Mouse (Mus musculus) liver, embryonic 11.5 days (tissue): Measurements from ENCODE around the gene Id3. TPM values are rescaled to one million over a fixed set of nuclear protein-coding genes. Genes with fewer than 3 reads are reported as not detected.

Experiments used
- ATAC-seq: fragments of 200-750 bp; cut with Nextera tagmentation; replicated peaks from 2 replicates; pipeline ENCODE4 v1.8.0; 2017; ENCODE audit warnings: moderate number of reproducible peaks, mild to moderate bottlenecking, moderate TSS enrichment, moderate library complexity; ENCODE audit not compliant: low FRiP score
- DNase-seq: peaks from one replicate; pipeline ENCODE4 v3.0.0-alpha.2; 2017; ENCODE audit warnings: low spot score
- H3K27ac ChIP-seq: fragments of 300-500 bp; sonication (generic); 2 replicates; pipeline ENCODE4 v1.5.1; 2014; ENCODE audit warnings: mild to moderate bottlenecking, low read depth, low read length, control low read depth
- H3K27me3 ChIP-seq: fragments of 300-500 bp; sonication (generic); replicated peaks from 2 replicates; pipeline ENCODE4 v1.6.1; 2014; ENCODE audit warnings: low read length, mixed read lengths; ENCODE audit not compliant: control insufficient read depth, insufficient read depth
- H3K36me3 ChIP-seq: fragments of 300-500 bp; sonication (generic); 2 replicates; pipeline ENCODE4 v1.6.1; 2014; ENCODE audit warnings: mild to moderate bottlenecking, low read length, moderate library complexity, mixed read lengths; ENCODE audit not compliant: control insufficient read depth, insufficient read depth
- H3K4me1 ChIP-seq: fragments of 300-500 bp; sonication (generic); replicated peaks from 2 replicates; pipeline ENCODE4 v1.6.1; 2014; ENCODE audit warnings: low read length, mixed read lengths; ENCODE audit not compliant: control insufficient read depth, insufficient read depth
- H3K4me2 ChIP-seq: fragments of 300-500 bp; sonication (generic); 2 replicates; pipeline ENCODE4 v1.6.1; 2014; ENCODE audit warnings: mild to moderate bottlenecking, control low read depth, moderate library complexity
- H3K4me3 ChIP-seq: fragments of 300-500 bp; sonication (generic); 2 replicates; pipeline ENCODE4 v1.5.1; 2014; ENCODE audit warnings: low read depth, low read length, control low read depth
- H3K9ac ChIP-seq: fragments of 300-500 bp; sonication (generic); 2 replicates; pipeline ENCODE4 v1.6.1; 2014; ENCODE audit warnings: low read depth, low read length, control low read depth
- H3K9me3 ChIP-seq: fragments of 300-500 bp; sonication (generic); 2 replicates; pipeline ENCODE4 v1.6.1; 2016; ENCODE audit warnings: low read length, inconsistent platforms, mixed read lengths; ENCODE audit not compliant: control insufficient read depth
- WGBS: fragments of 180-500 bp; shearing (Covaris S2); extraction: QIAGEN DNeasy Blood & Tissue Kit; methylation state at CpG from one replicate; pipeline ENCODE4 v1.1.7; 2014; 5-methylcytosine and 5-hydroxymethylcytosine counted together
- polyA plus RNA-seq: library from polyadenylated mRNA; unstranded; fragments of >200 nt; fragmentation: Nextera tagmentation; extraction: Ambion mirVana; gene quantifications from 2 replicates; pipeline ENCODE4 v1.2.1, GENCODE M21; 2014

The Id3 gene
- polyA plus RNA-seq, 1 experiment from 2014 or later: 200 TPM

GRCm38 (mm10) chr4:136104590-136105337 is 38.5 kb upstream of the Id3 start:
- DNase-seq: no peak
- H3K4me3 ChIP-seq: no peak overlapping the region
- ATAC-seq: no peak
- WGBS: 19% methylated on average over 18 of the region's 18 CpGs
- H3K27ac ChIP-seq: no peak overlapping the region; the same call in 1 of the 2 replicates
- no peaks in the 10 kb centered on the region for H3K9me3 ChIP-seq
- H3K4me1 ChIP-seq: peaks cover 6% of the 10 kb centered on the region
- peak overlapping the region; percentile 33 for H3K4me2 ChIP-seq
- peaks cover 13% of the 10 kb centered on the region for H3K27me3 ChIP-seq
- no peaks in the 10 kb centered on the region for H3K36me3 ChIP-seq
- H3K9ac ChIP-seq: no peak overlapping the region

DNA sequence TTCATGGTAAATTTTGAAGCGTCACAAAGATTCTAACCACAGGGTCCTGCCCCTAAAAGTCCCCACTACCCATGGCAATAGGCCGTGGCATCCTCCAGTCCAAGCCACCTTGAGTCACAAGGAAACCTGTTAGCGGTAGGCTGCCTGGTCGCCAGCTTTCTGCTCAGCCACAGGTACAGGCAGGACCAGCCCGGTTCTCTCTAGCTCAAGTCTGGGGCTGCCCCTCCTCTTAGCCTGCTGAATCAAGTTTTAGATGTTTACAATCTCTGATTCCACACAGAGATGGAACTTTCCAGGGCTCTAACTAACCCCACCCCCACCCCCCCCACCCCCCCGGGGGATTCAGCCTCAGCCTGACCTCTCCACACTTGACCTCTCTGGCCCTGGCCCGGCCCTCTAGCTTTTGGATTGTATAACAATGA is 36.4 kb upstream of the Id3 start:
- Histone ChIP-seq H3K4me2 (no peak overlapping the region), H3K9me3 (no peaks in the 10 kb centered on the region), H3K36me3 (no peaks in the 10 kb centered on the region), H3K27ac (no peak overlapping the region), H3K4me1 (peaks cover 6% of the 10 kb centered on the region), H3K27me3 (peaks cover 13% of the 10 kb centered on the region), H3K9ac (no peak overlapping the region), H3K4me3 (no peak overlapping the region)
- 55% methylated on average over 7 of the region's 7 CpGs for WGBS
- no peak for ATAC-seq
- no peak for DNase-seq

DNA sequence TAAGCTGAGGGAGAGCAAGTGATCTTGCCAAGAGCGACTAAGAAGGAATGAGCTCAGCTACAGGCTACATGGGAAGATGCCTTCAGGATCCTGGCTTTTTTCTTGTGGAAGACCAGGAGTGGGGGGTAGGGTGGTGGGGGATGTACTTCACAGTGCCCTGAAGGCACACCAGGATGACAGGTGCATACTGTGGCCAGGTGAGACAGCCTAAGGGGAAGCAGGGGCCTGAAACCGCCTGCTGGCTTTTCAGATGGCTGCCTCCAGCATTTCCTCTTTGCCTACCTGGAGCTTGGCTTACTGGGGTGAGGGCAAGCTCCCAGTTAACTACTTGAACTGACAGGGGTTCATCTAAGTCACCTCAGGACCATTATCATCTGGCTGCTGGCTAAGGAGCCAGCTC is 34.1 kb upstream of the Id3 start:
- H3K4me1 ChIP-seq: peaks cover 6% of the 10 kb centered on the region
- ATAC-seq (no peak), DNase-seq (no peak)
- H3K27ac ChIP-seq: no peak overlapping the region
- no peak overlapping the region for H3K9ac ChIP-seq
- no peak overlapping the region for H3K4me3 ChIP-seq
- no peaks in the 10 kb centered on the region for H3K36me3 ChIP-seq
- H3K9me3 ChIP-seq: no peaks in the 10 kb centered on the region
- WGBS: 78% methylated on average over 2 of the region's 2 CpGs
- peaks cover 11% of the 10 kb centered on the region for H3K27me3 ChIP-seq
- H3K4me2 ChIP-seq: no peak overlapping the region

DNA sequence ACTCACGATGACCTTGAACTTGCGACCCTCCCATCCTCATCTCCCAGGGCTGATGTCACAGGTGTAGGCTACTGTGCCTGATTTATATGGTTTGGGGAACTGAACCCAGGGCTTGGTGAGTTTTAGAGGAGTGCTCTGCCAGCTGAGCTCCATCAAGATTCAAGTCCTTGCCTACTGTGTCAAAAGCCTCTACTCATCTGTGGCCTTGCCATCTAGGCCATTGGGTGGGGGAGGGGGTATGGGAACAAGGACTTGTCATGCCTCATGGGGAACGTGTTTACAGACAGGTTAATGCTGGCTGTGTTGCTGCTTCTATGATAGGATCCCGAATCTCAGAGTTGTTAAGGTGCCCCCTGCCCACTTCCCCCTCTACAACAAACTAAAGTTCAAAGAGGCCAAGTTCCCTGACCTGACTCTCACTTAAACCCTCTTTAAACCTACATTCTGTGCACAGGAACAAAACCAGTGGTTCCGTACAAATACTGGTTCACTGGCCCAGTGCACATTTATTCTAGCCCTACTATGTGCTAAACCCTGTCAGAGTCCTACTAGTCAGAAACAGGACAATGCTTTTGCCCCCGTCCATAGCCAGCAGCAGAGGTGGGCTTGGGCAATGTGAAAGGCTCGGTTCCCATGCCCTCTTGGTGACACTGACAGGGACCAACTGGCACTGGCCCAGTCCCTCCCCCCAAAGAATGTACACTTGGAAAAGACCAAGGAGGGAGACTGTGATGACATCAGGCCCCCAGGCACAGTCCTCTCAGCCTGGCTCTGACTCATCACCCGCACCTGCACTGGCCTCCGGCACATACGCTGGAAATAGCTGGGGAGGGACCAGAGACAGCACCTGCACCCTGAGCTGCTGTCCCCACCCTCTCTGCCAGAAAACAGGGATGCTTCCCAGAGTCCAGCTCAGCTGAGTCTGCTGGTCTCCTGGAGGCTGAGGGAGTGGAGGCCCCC is 33.1 kb upstream of the Id3 start:
- H3K27me3 ChIP-seq: peaks cover 4% of the 10 kb centered on the region
- H3K36me3 ChIP-seq: no peaks in the 10 kb centered on the region
- no peak overlapping the region for H3K4me3 ChIP-seq
- no peak overlapping the region for H3K4me2 ChIP-seq
- WGBS: 71% methylated on average over 10 of the region's 10 CpGs
- H3K27ac ChIP-seq: no peak overlapping the region
- peaks cover under 1% of the 10 kb centered on the region for H3K4me1 ChIP-seq
- H3K9me3 ChIP-seq: no peaks in the 10 kb centered on the region
- ATAC-seq (no peak), DNase-seq (no peak)
- no peak overlapping the region for H3K9ac ChIP-seq

DNA sequence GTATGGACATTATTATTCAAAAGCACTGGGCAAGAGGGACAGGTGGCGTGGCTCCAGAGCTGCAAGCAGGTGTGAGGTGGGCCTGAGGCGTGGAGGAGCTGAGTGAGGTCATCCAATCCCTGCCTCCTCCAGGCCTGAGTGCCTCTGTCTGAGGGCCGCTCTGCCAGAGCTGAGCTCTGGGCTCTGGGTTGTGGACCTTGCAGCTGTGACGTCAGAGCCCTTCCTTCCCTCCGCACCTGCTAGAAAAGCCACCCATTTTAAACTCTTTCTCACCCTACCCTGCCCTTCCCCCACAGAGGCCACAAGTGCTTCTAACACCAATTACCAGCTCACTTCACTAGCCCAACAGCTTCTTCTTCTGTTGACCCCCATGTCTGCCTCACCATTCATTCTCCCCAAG is 31.0 kb upstream of the Id3 start:
- Histone ChIP-seq H3K27ac (no peak overlapping the region), H3K4me2 (no peak overlapping the region), H3K27me3 (0 out of 2 replicates have a peak, but pooled peaks cover 5% of the 10 kb centered on the region), H3K4me3 (no peak overlapping the region), H3K9ac (no peak overlapping the region), H3K9me3 (no peaks in the 10 kb centered on the region), H3K4me1 (peaks cover 3% of the 10 kb centered on the region; the same call in 1 of the 2 replicates), H3K36me3 (no peaks in the 10 kb centered on the region)
- no peak for ATAC-seq
- 68% methylated on average over 5 of the region's 5 CpGs for WGBS
- no peak for DNase-seq

DNA sequence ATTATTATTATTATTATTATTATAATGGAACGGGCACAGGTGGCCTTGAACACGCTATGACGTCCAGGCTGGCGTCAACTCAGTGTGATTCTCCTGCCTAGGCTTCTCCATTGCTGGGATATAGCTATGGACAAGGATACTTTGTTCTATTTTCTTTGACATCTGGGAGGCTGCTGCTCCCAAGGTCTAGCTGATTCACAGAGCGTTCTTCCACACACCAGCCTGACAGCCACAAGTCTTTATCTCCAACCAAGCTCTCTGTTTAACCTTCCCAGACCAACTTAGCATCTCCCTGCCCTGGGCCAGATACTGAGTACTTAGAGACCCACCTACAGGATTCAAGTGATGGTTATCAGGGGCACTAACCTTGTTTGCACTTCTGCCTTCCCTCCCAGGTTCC is 28.6 kb upstream of the Id3 start:
- DNase-seq (no peak), ATAC-seq (no peak)
- Histone ChIP-seq H3K27me3 (0 out of 2 replicates have a peak, but pooled peaks cover 5% of the 10 kb centered on the region), H3K4me1 (peaks cover 3% of the 10 kb centered on the region; the same call in 1 of the 2 replicates), H3K9me3 (no peaks in the 10 kb centered on the region), H3K4me2 (no peak overlapping the region), H3K9ac (no peak overlapping the region), H3K27ac (no peak overlapping the region), H3K36me3 (no peaks in the 10 kb centered on the region), H3K4me3 (no peak overlapping the region)
- WGBS: 74% methylated on average over 5 of the region's 5 CpGs

GRCm38 (mm10) chr4:136117022-136117421 is 26.3 kb upstream of the Id3 start:
- no peaks in the 10 kb centered on the region for H3K9me3 ChIP-seq
- H3K9ac ChIP-seq: no peak overlapping the region
- H3K36me3 ChIP-seq: no peaks in the 10 kb centered on the region
- H3K4me2 ChIP-seq: no peak overlapping the region
- 0 out of 2 replicates have a peak, but pooled peaks cover 5% of the 10 kb centered on the region for H3K27me3 ChIP-seq
- H3K4me3 ChIP-seq: no peak overlapping the region
- 35% methylated on average over 13 of the region's 13 CpGs for WGBS
- no peak for DNase-seq
- no peak for ATAC-seq
- peaks cover 3% of the 10 kb centered on the region; the same call in 1 of the 2 replicates for H3K4me1 ChIP-seq
- no peak overlapping the region; the same call in 1 of the 2 replicates for H3K27ac ChIP-seq

DNA sequence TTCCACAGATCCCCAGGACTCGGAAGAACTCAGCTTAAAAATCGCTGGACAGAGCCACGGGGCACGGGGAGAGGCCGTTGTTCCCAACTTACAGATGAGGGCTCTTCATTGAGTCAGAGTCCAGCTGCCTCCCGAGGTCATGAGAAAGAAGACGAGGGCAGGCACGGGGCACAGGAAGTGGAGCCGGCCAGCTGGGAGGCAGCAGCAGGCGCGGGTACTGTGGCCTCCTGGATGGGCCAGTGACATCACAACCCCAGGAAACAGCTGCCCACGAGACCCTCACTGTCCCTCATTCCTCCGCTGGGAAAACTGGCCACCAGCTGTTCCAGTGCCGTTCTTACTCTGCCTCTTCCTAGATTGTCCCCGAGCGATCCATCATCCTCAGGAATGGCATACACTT is 23.3 kb upstream of the Id3 start:
- no peak for ATAC-seq
- DNase-seq: no peak
- 0 out of 2 replicates have a peak, but pooled peaks cover 5% of the 10 kb centered on the region for H3K27me3 ChIP-seq
- no peak overlapping the region for H3K27ac ChIP-seq
- peaks cover 8% of the 10 kb centered on the region for H3K4me1 ChIP-seq
- no peaks in the 10 kb centered on the region for H3K36me3 ChIP-seq
- H3K4me2 ChIP-seq: no peak overlapping the region; the same call in 1 of the 2 replicates
- no peak overlapping the region for H3K4me3 ChIP-seq
- no peaks in the 10 kb centered on the region for H3K9me3 ChIP-seq
- WGBS: 17% methylated on average over 16 of the region's 16 CpGs
- H3K9ac ChIP-seq: no peak overlapping the region
